Mouse (Mus musculus) frontal cortex, postnatal 25 days (tissue): ENCODE data around the gene Calr4.

Experiments used
- DNase-seq, 2 experiments: peaks; one replicate each; pipeline ENCODE4 v3.0.0; 2022; ENCODE audit warnings: low spot score in 2 of 2

Gene Calr4

DNA sequence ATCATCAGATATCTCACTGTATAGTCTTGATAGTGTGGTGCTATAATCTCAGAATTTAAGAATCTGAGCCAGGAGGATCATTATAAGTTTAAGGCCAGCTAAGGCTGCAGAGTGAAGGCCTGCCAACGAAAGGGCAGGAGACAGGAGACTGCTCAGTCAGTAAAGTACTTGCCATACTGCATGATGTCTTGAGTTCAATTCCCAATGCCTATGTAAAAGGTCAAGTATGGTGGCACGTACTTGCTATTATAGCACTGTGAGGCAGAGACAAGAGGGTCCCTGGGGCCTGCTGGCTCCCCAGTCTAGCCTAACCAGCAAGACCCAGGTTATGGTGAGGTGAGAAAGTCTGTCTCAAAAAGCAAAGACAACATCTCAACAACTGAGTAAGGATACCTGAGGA is at the start of gene Calr4:
Gene Calr4 (plus strand): TSS at position 301 of the 400 bp plus-strand sequence.
- DNase-seq: no peak

- no peak for DNase-seq
These were observed 48.5 kb upstream of the Calr4 start for GRCm38 (mm10) chr4:109185616-109186405.

- DNase-seq: no peak
These were observed 42.7 kb upstream of the Calr4 start for GRCm38 (mm10) chr4:109191598-109191997.

- no peak for DNase-seq
These were observed 40.4 kb upstream of the Calr4 start for GRCm38 (mm10) chr4:109193886-109194285.

GRCm38 (mm10) chr4:109195900-109196629 is 38.2 kb upstream of the Calr4 start:
- no peak for DNase-seq

- DNase-seq: no peak
These were observed 35.2 kb upstream of the Calr4 start for GRCm38 (mm10) chr4:109199069-109199468.

DNA sequence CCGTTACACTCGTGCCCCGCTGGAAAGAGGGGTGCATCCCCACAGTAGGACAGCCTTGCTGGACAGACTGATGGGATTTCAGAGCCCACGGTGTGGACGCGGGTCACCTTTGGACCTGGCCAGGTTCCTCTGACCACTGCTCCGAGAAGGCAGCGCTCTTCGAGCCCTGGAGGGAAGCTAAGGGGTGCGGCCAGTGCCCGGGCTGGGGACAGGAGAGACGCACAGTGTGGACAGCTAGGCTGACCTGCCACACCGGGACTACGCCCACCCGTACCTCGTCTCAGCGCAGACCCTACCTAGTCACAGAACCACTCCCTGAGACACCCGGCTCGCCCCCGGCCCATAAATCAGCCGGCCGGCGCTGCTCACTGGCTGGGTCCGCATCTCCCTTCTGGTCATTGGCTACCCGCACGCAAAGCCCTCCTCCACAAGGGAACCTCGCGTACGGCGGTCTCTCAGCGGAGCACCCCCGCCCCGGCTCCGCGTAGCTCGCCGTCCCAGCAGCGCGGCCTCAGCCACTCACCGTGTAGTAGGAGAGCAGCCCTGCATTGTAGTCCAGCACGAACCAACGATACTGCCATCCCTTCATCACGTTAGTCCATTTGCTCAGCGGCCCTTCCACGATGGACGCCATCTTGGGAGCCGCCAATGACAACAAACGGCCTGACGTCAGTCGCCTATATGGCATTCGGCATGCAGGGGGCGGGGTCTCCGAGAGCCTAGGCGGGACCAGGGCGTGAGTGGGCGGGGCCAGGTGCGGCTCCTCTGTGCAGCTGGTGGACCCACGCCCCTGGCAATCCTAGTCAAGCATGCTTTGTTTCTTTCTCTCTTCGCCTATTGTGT is 32.5 kb upstream of the Calr4 start, which contains the start of gene Osbpl9:
Gene Osbpl9 (minus strand): TSS at position 691 of the 843 bp plus-strand sequence.
- DNase-seq: peak; percentile 97 to 98

- DNase-seq: no peak
These were observed 30.4 kb upstream of the Calr4 start for GRCm38 (mm10) chr4:109203931-109204330.

- no peak for DNase-seq
These were observed 29.9 kb upstream of the Calr4 start for GRCm38 (mm10) chr4:109204416-109204815.

- DNase-seq: no peak
These were observed 26.8 kb upstream of the Calr4 start for GRCm38 (mm10) chr4:109207524-109207923.

GRCm38 (mm10) chr4:109210253-109210652 is 24.0 kb upstream of the Calr4 start:
- no peak for DNase-seq

DNA sequence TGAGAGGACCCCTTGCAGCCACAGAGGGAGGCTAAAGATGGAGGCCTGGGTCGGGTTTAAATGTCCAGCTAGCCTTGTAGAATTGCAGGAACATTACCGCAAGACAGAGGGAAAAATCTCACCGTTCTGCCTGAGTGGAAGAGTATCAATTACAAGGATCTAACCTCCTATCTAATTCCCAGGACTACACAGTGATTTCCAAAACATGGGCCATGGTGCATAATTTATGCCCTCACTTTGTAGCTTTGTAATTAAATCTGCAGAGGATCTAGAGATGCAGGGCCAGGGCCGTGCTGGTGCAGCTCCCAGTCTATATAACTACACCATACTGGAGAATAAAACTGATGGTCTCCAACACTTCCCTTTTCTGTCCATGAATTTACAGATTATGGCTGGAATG is 23.4 kb upstream of the Calr4 start:
- no peak for DNase-seq

DNA sequence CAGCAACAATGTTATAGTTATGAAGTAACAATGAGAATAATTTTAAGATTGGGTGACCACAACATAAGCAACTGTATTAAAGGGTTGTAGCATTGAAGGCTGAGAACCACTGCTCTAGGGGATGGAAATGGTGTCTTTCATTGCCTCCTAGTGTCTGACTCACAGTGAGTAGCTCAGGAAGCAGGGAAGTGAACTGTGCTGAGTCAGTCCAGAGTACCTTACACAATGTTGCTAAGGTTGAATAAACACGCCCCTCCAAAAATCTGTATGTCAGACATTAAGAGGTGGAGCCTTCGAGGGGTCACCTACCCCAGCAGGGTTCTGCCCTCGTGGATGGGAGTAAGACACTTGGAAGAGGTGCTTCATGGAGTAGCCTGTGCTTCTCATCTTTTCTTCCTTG is 20.3 kb upstream of the Calr4 start:
- no peak for DNase-seq

- no peak for DNase-seq
These were observed 16.3 kb upstream of the Calr4 start for GRCm38 (mm10) chr4:109218008-109218407.

- DNase-seq: no peak
These were observed 13.8 kb upstream of the Calr4 start for GRCm38 (mm10) chr4:109220441-109220940.

- no peak for DNase-seq
These were observed 12.3 kb upstream of the Calr4 start for GRCm38 (mm10) chr4:109222001-109222400.

DNA sequence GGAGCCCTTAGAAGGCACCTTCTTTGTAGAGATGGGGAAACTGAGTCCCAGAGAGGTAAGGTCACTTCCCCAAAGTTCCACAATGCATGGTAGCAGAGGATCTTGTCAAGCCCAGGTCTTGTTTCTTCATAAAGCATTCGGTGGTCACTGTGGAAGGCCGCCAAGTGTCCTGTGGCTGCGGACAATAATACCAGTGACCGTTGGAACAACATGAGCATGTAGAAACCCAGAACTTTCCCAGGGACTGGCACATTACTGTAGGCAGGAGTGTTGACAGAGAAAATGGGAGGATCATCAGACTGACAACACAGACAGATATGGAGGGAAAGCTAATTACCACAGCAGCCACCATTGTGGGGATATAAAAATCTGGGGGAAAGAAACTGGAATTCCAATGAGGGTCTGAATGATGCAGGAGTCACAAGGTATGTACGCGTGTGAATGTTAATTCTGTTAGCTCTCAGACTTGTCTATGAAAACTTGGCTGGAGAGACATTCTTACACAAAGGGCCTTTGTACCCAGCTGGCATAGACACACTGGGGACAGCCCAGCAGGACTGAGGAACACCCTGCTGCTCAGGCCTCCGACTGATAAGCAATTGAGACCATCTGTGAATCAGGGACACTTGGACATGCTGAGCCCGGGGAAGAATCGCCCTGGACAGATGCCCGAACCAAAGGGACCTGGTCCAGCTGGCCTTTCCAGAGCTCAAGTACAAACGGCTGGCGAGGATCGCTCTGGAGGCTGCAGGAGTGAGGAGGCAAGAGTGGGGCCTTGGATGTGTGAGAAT is 9.3 kb upstream of the Calr4 start:
- peak; percentile 53 to 58 for DNase-seq

DNA sequence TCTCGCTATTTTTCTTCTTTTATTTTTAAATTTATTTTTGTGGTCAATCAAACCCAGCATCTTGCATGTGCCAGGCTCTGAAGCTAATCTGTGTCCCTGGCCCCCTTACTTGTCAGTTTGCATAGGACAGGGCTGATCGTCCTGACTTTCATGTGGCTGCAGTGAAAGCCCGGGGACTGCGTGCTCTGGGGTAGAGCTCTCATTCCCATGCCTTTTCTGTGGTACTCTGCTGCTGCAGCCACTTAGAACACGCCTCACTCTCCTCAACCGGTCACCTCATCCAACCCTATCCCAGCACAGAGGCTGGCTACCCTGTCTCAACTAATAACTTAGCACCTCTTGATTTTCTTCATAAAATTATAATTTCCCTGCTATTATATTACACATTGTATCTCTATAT is 8.7 kb upstream of the Calr4 start:
- no peak for DNase-seq

DNA sequence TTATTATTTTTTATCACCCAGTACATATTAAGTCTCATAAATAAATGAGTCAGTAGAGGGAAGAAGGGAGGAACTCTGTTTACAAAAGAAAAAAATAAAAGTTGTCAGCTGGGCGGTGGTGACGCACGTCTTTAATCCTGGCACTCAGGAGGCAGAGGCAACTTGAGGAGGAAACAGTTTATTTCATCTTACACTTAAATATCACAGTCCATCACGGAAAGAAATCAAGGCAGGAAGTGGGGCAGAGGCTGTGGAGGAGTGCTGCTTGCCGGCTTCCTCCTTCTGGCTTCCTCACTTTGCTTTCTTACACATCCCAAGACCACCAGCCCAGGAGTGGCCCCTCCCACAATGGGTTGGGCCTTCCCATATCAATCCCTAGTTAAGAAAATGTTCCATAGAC is 8.2 kb upstream of the Calr4 start:
- DNase-seq: no peak

GRCm38 (mm10) chr4:109229766-109230279 is 4.5 kb upstream of the Calr4 start:
- no peak for DNase-seq

- no peak for DNase-seq
These were observed 593 bp downstream of the Calr4 start for GRCm38 (mm10) chr4:109234806-109235350.
